Mouse (Mus musculus): ENCODE measurements at regions not wholly inside any gene's neighbourhood (a gene's known extent, or its start where the extent isn't known, plus 50 kb on each side); places are given as distances from the start of the nearest gene placed in this dataset.

DNA sequence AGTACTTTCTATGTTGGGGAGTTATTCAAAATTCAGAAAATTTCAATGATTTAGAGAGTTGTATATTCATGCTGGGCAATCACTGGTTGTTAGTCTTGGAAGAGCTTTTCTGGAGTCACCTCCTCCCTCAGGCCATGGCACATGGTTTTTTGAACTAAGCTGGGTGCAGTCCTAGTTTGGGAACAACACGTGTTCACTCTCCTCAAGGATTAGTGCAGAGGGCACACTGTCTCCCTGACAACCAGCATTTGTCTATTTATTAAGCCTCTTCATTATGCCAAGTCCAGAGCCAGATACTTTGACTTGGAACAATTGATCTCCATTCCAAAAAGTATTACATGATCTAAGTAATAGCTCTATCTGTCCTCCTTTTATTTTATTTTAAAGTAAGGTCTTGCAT, 256.7 kb upstream of the Plxna2 start:
- TF ChIP-seq GATA1 (IDR thresholded peaks at IDR 0.05; ENCODE audit: low read length) = no peak
- no peak for TF ChIP-seq TAL1 (IDR thresholded peaks at IDR 0.05; ENCODE audit: low read length)
